Mouse (Mus musculus) natural killer cell, adult 2 months (primary cell): ENCODE data around the gene Abca4.

Experiments used
- DNase-seq, 2 experiments: peaks; one replicate each; pipeline ENCODE4 v3.0.0; 2022; ENCODE audit warnings: low spot score in 2 of 2

Gene Abca4

DNA sequence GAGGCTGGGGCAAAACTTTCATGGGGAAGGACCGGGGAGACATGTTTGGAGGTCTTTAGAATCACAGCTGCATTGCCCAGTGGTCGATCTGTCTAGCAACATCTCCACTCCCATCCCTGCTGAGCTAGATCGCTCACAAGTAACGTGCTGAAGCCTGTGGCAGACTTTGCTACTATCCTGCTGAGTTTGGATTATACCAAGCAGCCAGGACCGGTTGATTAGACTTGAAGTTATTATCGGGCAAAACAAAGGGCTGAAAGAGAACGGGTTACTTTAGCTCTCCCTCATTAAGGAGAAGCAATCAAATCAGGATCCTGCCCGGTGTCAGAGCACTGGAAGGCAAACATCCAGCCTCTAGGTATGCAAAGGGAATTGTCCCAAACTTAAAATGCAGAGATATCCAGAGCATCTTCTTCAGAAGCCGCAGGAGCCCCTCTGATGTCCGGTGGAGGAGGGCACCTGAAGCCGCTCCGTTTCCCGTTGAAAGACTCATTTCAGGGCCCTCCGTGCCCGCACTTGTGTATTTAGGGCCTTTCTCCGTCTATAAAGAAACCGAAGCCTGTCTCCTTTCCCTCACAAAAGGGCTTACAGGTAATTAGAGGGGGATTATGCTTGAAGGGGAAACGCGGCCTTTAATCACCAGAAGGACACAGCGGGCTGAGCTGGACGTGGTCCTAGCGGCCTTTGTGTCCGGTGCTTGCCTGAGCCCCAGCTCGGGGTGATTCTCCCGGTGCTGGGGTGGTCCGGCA lies at the start of gene Abca4:
TSS of gene Abca4 (plus strand) at position 645 of the 749 bp plus-strand sequence.
- no peak for DNase-seq

GRCm38 (mm10) chr3:121995125-121995524 lies 49.1 kb upstream of the Abca4 start:
- DNase-seq, result no peak

GRCm38 (mm10) chr3:121999934-122000333 lies 44.3 kb upstream of the Abca4 start:
- no peak for DNase-seq

- no peak for DNase-seq
Observed at GRCm38 (mm10) chr3:122001568-122001967, 42.7 kb upstream of the Abca4 start.

DNA sequence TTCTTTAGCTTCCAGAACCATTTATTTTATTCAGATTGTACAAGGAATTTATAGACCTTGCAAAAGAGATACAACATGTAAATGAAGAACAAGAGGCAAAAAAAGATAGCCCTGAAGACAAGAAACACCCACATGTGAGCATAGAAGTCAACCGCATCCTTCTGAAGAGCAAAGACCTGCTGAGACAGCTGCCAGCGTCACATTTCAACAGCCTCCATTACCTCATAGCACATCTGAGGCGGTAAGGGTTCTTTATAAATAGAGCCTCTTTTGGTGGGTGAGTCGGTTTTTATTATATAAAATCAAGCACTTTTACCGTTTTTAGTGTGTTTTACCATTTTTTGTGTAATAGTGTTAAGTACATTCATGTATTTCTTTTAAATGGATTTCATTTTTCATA lies 34.4 kb upstream of the Abca4 start:
- DNase-seq, result no peak

DNA sequence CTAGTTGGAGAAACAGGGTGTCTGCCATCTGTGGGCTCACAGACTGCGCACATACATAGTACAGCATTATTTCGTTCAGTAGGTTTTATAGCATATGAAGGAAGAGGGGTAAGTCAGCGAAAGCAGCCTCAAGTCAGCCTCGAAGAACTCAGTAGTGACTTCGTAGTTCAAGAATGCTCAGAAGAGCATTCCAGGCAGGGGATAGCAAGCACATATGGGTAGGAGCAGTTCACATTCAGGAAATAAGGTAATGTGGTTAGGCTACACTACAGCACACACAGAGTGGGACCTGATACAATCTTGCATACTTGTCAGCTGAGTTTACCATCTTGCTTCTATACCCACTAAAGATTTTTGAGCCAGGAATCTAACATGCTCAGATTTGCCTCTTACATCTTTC lies 34.0 kb upstream of the Abca4 start:
- no peak for DNase-seq

- DNase-seq, result no peak
Observed at GRCm38 (mm10) chr3:122012464-122012863, 31.8 kb upstream of the Abca4 start.

GRCm38 (mm10) chr3:122018421-122018820 lies 25.8 kb upstream of the Abca4 start:
- DNase-seq, result no peak

- no peak for DNase-seq
Observed at GRCm38 (mm10) chr3:122019159-122019558, 25.1 kb upstream of the Abca4 start.

- DNase-seq, result no peak
Observed at GRCm38 (mm10) chr3:122021029-122021652, 23.1 kb upstream of the Abca4 start.

DNA sequence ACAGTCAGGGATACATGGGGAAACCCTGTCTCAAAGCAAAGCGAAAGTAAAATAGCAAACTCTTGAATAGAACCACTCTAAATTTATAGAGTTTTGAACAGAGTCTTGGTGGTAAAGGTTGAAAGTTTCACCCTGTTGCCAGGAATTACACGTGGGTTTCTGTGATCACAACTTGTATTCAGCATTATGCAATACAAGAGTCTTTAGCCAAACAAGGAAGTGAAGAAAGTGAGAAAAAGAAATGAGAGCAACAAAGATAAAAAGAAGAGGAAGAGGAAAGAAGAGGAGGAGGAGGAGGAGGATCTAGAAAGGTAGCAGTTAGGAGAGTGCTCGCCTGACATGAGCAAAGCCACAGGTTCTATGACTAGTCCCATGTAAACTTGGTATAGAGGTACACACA lies 21.9 kb upstream of the Abca4 start:
- DNase-seq, result no peak

DNA sequence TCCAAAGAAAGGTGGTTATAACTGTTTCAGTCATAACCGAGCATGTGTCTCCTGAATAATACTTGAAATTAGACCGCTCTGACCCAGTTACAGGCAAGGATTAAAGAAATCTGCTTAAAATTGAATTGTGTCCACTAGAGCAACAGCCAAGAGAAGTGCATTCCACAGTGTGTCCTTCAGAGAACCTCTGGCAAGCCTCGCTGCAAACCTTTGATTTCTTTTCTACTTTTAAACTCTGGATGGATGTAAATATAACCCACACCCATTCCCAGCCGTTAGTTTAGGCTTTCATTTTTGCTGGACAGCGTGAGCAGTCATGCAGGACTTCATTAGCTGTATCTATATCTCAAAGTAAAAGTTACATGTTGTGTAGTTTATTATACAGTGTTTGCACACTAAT lies 17.6 kb upstream of the Abca4 start:
- no peak for DNase-seq

DNA sequence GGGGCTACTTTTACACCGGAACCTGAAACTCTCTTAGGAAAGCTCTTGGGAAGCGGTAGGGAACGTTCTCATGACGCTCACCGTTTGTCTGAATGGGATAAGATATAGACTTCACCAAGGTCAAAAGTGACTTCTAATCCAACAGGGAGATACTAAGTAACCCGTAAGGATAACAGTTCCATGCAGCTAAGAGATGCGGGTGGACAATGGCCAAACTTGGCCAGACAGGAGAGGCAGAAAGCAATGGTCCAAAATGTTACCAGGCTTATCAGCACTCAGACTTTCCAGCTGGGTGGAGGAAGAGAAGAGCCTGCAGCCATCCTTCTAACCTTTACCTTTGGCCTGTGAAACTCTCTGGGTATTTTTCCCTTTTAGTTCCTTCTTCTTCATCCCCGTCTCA lies 16.5 kb upstream of the Abca4 start:
- DNase-seq, result no peak

DNA sequence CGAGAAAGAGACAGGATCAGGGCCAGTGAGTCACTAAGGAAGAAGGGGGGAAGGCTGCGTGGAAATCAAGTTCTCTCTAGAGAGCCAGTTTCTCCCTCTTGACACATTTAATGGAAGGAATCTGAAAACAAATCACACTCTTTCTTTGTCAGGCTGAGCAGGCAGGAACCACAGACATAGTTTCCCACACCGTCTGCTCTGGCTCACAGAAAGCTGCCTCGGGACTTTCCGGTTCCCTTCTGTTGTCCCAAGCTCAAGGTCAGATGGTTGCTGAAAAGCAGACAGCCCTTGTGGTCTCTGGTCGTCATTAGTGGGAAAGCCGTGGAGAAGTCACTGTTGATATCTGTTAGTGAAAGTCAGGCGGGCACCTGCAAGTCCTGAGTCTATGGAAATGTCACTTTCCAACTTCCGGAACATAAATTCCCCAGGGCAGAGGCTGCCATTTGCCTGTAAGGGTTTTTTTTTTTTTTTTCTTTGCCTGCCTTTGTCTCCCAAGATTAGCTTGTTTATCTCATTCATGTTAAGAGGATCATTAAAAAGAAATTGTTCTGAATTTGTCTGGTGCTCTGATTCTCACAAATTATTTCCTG lies 10.9 kb upstream of the Abca4 start:
- no peak for DNase-seq

DNA sequence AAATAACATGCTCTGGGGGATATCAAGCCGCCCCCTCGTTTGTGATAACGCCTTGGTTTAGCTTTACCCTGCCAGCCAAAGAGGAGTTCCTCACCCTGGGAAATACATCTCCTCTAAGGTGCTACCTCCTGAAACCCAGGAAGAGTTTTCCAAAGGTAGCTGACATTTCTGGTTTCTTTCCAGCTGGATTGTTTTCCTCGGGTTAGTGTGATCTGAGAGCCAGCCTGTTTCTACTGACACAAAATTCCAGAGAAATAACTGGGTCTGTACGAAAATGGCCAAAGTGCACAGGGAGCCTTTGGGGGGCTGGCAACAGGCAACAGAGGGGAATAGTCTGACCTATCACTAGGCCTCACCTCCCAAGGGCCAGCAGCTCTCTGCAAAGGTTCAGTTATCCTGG lies 10.0 kb upstream of the Abca4 start:
- no peak for DNase-seq

DNA sequence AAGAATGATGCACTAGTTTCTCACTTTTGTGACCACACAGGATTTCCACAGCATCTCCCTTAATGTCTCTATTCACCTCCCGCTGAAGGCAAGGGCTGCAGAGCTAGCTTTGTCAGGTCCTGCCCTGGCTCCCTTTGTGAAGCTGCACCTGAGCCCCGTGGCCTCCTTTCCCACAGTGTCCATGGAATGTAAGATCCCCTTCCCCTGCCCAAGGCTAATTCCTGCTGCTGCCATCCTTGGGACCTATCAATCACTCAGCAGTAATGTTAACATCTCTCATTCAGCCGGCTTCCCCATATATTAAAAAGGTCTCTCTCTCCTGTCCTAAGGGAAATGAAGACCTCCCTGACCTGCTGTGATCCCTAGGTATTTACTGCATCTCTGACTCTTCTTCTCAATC lies 9.2 kb upstream of the Abca4 start:
- DNase-seq, result no peak

DNA sequence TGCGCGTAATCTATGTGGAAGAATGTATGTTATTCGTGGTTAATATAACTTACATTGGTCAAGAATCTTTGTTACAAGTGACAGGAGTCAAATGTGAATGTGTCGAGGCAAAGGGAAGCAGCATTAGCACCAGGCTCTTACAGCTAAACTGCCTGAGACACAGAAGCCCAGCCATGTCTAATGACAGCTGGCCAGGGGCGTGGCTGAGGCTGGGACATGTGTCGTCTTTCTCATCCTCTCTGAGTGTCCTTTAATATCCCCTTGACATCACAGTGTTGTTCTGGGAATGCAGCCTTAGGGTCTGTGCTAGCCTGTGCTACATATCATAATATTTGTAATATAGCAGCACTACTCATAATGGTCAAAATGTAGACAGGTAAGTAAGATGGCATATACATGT lies 3.7 kb upstream of the Abca4 start:
- no peak for DNase-seq

DNA sequence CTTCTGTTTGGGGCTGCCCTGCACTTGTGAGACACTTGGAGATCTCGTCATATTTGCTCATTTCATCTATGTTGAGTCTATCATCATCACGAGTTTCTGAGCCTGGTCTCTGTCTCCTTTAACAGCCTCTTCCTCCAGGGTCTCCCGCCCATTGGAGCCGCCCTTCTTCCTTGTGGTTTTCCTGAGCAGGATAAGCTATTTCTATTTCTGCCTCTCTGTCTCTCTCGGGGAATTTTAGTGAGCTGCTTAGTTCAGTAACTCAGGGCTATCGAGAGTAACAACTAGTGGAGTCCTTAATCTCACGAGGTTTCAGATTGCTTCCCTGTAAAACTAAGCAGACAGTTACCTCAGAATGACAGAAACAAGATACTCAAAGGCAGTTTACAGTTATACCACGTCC lies 1.1 kb upstream of the Abca4 start:
- DNase-seq, result no peak

DNA sequence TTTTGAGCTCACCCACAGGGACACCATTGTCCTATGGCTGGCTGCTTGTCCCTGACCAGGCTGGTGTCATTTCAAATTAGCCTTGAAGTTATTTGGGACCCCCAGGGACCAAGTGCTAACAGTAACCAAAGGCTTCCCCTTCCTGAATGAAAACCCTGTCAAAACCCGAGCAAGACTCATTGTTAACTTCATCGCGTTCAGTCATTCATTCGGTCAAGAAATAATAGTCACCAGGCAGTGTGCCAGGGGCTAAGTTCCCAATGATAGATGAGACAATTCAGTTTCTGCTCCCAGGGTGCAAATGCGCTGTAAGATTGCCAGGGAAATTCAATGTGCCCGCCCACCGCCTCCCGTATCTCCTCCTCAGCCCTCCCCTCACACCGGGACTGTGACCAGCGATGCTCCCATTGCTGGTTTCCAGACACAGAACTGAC lies 2.0 kb downstream of the Abca4 start:
- DNase-seq, result no peak

DNA sequence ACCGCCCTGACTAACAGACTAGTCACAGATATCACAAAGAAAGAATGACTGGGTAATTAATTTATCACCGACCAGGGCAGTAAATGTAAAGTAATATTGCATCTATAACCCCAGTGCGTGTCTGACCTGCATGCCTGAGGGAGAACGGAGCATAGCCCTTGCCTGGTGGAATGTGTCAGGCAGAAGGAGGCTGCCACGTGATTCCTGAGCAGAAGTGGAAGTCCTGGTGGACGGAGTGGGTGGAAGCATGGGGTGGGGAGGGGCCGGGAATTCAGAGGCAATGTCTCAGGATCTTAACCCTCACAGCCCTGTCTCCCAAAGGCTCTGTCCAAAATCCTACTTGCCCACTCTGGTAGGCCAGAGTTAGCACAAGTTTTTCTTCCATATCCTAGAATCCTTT lies 3.2 kb downstream of the Abca4 start:
- DNase-seq, result no peak

DNA sequence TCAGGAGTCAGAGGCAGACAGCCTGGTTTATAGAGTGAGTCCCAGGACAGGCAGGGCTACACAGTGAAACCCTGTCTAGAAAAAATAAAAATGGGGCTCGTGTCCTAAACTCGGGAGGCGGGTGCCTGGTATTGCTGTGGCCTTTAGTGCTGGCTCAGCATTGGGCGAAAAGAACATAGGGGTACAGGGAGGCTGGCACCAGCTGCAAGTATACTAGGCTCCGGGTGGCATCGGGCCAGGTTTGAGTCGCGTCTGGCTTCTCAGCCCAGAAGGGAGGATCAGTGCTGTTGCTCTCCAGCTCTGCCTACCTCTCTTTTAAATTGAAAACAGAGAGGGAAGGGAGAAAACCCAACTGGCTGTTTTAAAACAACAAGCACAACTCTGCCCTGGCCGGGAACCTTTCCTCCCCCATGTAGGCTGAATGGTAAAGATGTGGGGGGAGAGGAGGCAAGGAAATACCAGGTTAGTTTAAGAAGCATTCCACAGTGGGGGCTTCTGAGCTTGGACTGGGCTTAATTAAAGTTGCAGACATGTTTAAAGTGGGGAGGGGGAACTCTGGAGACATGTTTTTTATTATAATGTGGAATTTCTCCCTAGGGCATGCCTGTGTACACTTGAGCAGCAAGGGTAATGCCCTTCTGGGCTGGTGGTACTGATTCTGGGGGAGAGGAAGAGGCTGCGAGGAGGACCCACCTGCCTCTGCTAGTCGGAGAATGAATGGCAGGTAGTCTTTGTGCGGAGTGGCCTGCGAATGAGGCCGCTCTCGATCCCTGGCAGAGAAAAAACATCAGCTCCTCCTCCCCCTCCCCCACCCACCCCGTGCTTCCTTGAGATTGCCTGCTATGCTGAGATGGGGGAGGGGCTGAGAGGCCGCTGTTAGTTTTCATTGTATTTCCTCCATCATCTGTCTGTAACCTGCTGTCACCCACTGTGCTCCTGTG lies 3.9 kb downstream of the Abca4 start:
- no peak for DNase-seq

- no peak for DNase-seq
Observed at GRCm38 (mm10) chr3:122049158-122049557, 4.9 kb downstream of the Abca4 start.
